Mouse (Mus musculus): ENCODE measurements at regions not wholly inside any gene's neighbourhood (a gene's known extent, or its start where the extent isn't known, plus 50 kb on each side); places are given as distances from the start of the nearest gene placed in this dataset.

- no peak for TF ChIP-seq CTCF (IDR thresholded peaks at IDR 0.05; ENCODE audit: borderline replicate concordance, insufficient read depth, low read depth, low read length)
- no peak for TF ChIP-seq POLR2A (IDR thresholded peaks at IDR 0.05; ENCODE audit: borderline replicate concordance, insufficient read depth, low read length)
Observed at GRCm38 (mm10) chr10:97219474-97219873, 259.9 kb upstream of the Dcn start.
